Mouse (Mus musculus) layer of hippocampus, adult 8-10 months (tissue): ENCODE results near the gene Kif23. TPM values are rescaled to one million over a fixed set of nuclear protein-coding genes. Genes with fewer than 3 reads are reported as not detected.

Source experiments
- DNase-seq, 2 experiments: peaks; one replicate each; pipeline ENCODE4 v3.0.0; 2022; ENCODE audit warnings: low spot score in 2 of 2
- total RNA-seq, 4 experiments: library from RNA; stranded (reverse); gene quantifications; 2 replicates each; pipeline ENCODE4 v1.2.4; 2022

The Kif23 gene
- total RNA-seq, 4 experiments from 2014 or later = 0.91 to 2.7 (median 1.9) TPM

DNA sequence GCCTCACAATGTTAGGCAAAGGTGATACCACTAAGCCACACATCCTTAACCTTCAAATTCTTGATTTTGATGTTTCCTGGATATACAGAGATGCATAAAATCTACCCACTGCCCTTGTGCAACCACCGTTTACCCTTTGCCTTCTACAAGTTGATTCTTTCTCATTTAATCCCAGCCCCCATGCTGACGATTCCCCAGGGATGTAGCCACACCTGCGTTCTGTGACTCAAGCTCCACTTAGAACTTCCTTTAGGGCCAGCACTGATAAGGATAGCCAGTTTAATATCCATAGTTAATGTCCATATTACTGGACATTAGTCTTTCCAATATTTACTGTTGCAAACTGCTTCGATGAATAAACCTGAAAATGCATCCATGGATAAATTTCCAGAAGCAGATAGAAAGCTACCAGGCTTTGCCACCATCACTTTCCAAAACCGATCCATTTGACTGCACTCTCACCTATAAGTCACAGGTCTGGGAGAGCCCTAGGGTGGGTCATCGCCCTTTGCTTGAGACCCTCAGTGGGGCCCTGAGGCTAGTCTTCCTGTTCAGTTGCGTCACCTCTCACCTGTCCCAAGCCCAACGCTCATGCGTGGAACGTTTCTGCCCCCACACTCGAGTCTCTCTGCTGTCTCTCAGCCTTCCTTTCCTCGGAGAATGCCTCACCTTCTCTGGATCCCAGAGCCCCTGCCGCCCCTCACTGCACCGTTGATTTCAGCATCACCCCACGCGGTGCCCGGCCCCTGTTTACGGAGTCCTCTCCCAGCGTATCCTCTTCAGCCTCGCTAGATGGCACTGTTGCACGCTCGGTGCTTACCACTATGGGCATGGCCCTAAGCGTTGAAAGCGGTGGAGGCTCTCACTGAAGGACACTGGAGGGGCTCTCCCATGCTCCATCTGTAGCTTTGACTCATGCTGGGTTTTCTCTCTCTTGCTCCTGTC is 1.1 kb upstream of the Kif23 start:
- peak in 1 of 2 experiments; percentile 58 for DNase-seq

DNA sequence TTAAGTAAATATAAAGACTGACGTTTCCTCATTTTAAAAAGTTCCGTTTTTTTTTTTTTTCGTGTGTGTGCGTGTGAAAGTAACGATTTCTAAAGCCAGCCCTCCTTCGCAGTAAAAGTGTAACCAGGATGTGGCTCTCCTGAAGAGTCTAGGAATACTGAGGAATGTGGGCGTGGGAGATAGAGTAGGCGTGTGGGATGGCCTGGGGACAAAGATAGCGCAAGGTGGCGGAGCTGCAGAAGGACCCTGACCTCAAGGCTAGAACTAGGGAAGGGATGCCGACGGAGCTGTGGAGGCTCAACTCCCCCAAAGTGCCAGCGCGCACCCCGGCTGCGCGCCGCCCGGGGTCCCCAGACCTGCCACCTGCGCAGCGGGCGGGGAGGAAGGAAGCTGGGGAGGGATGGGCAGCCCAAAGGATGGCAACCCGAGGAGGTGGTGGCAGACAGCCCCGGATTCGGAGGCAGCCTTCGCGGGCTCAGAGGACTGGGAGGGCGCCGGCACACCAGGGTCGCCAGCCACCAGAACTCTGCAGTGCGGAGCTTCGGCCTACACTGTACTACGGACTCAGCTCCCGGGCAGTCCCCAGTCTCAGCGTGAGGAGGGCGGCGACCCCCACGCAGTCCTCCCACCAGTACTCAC is 482 bp downstream of the Kif23 start:
- DNase-seq = no peak

DNA sequence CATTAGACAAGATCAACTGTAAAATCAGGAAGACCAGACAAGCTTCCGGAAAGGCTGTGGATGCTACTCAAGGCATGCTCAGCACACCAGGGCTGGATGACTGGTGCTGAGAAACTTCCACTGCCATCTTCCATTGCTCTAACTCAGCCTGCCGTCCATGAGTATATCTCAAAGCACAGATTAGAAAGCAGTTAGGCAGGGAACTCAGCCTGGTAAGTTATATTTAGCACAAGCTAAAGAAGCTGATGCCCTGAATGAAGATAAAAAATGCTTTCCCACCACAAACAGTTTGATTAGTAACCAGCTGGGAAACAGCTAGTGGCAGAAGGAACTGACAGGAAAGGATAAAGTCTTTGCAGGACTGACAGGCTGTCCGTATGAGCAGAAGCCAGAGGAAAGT is 5.5 kb downstream of the Kif23 start:
- no peak for DNase-seq

DNA sequence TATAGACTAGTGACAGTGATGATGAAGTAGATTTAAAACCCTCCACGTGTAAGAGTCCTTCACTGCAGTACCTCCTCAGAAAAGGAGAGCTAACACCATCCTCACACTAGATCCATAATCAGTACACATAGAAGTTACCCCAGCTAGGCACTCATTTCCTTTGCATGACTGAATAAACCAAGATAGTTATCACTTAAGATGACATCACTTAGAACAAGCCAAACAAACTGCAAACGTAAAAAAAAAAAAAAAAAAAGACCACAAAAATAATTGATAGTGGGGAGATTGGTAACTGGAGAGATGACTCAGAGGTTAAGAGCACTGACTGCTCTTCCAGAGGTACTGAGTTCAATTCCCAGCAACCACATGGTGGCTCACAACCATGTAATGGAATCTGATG is 13.2 kb downstream of the Kif23 start:
- DNase-seq = no peak

DNA sequence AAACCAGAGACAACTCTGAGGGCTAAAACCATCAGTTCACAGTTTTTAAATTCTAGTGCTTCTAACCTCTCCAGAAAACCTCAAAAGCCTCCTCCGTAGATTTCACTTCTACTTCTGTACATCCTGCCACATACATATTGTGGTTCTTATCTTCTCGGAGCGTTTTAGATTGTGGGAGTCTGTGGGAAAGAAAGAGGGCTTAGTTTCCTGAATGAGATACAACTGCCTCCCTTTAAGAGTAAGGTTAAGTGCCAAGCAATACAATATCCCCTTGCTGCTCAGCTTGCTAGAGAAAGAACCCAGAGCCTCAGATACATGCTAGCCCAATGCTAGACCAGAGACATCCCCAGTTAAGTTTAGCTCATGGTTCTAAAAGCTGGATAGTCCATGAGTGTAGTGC is 14.6 kb downstream of the Kif23 start:
- DNase-seq = no peak

DNA sequence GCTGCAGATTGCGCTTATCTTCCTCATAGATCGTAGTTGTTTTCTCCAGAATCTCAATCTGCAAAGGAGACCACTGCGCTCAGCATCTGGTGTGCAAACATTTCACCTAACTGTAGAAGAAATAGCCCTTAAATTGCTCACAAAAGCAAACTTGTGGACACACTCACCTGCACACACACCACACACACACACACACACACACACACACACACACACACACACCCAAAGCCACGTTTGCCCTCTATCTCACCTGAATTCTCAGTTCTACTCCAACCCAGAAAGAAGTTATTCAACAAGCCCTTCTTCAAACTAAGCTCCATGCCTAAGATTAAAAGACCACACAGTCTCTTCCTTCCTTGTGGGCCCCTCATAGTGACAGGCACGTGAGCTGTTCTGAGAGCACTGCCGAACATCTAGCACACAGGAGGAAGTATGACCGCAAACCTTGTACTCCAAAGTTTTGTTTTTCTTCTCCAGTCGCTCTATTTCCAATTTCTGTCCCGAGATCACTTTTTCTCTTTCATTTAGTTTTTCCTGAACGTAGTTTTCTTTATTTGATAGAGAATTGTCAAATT is 21.4 kb downstream of the Kif23 start:
- no peak for DNase-seq

DNA sequence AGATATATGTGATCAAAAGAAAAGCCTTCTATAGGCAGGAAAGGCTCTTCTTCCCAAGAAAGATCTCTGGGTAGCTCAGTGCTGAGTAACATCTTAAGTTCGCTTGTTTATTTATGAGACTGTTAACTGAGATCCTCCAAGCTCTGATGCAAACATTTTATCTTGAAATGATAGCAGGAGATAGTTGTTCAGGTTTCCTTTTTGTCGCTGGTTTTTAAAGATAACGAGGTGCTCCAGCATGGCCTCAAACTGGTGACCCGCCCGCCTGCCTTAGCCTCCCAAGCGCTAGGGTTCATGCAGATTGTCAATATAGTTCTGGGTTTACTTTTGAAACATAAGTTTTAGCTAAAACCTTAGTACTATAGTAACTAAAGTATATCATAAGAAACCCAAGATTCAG is 26.2 kb downstream of the Kif23 start:
- no peak for DNase-seq

DNA sequence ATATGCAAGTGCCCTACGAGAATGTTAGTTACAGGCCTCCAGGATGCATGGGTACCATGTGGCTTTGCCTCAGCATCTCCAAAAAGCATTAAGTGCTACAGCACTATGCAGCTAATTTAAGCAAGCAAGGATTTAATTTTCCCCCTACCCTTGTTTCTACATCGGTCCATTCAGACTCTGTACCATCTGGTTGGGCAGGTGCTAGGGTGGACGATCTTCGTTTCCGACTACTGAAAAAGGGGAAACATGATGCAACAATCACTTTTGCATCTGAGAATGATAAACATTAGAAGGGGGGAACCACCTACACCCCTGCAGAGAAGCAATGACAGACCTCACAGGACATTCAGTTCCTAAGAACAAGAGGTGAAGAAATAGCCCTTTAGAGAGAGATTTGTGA is 27.1 kb downstream of the Kif23 start:
- no peak for DNase-seq

DNA sequence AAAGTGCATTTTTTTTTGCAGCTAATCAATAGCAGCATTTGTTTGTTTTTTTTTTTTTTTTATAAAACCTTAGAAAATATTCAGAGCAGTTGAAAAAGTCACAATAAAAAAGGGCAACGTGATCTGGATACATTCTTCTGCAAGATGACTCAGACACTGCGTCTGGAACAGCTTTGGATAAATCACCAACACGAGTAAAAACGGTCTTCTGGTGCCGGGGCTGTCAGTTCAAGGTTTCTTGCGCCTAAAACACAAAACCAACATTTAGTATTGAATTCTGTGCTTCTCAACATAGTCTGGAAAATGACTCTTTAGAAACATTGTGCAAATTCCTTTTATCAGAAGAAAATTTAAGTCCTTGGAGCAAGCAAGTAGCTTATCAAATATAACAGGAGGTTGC is 29.1 kb downstream of the Kif23 start:
- no peak for DNase-seq

DNA sequence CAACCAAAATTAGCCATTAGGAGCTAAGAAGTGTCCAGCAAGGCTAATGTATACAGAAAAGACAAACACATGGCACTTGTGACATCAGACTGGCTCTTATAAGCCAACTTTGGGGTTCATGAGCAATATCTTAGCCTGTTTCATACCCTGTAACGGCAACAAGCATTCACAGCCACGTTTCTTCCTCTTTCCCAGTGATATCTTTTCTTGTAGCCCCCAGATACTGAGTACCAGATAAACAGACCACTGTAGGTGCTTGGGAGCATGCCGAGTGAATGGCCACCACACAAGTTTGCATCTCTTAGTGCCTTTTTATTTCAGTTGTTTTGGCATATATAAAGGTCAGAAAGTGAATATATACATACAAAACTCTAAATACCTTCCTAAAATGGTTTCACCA is 29.6 kb downstream of the Kif23 start:
- DNase-seq = no peak

DNA sequence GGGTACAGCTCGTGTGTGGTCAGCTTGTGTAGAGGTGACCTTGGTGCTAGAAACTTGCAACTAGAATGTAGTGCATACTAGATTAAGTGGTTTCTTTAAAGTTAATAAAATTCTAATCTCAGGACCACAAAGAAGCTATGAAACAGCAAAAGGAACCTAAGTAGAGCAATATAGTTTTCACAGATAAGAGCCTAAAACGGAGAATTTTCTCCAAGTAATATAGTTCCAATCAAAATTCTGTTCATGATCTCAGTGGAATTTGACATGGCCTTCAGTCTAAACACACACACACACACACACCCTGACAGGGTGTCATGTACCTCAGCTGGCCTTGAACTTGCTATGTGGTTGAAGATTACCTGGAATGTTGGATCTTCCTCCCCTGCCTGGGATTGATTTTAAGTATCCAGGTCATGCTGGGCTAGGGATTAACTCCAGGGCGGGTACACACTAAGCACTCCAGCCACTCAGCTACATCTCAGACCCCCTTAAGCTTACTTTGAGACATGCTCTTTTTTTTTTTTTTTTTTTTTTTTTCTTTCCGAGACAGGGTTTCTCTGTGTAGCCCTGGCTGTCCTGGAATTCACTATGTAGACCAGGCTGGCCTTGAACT is 31.1 kb downstream of the Kif23 start:
- DNase-seq = no peak

DNA sequence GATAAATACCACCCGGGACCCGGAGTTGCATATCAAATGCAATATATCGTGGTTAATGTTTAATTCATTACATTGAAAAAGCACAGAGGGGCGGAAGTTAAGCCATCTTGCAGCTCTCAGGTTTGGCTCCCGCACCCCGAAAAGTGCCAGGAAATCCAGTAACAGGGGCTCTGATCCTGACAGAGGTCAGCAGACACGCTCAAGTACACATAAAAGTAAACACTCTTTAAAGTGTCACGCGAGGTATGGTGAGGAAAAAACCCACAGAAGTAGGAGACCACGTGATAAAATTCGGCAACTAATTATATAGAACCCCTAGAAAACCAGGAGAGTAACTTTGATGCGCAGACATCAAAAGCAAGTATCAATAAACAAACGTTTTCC is 31.7 kb downstream of the Kif23 start:
- DNase-seq = no peak

DNA sequence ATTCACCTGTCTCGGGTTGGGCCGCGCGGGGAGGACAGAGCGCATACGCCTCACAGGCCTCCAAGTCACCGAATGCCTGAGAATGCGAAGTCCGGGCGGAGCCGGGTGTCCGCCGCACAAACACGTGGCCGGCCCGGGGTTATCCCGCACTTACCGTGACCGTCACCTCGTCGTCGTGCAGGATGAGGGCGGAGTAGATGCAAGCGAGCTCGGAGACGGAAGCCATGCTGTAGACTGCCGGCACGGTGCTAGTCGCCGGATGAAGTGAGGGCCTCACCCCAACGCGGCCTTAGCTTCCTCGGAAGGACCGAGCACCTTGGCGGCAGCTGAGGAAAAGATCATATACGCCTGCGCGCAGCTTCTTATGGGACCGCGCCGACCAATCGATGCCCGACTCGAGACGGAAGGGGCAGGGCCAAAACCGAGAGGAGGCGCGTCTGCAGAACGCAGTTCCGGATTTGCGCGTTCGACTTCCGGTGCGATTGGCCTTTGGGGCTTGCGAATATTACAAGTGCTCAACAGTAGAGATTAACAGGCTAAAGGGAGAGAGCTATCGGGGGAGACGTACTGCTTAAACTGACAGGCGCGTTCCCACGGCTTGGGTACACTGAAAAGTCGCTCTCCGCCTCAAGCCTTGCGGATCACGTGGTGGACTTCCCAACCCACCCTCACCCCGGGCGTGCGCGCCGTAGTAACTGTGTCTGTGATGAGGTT is 32.2 kb downstream of the Kif23 start, which contains the start of gene Rplp1:
TSS of gene Rplp1 (minus strand) at position 340 of the 714 bp plus-strand sequence.
- peak; percentile 96 to 97 for DNase-seq

DNA sequence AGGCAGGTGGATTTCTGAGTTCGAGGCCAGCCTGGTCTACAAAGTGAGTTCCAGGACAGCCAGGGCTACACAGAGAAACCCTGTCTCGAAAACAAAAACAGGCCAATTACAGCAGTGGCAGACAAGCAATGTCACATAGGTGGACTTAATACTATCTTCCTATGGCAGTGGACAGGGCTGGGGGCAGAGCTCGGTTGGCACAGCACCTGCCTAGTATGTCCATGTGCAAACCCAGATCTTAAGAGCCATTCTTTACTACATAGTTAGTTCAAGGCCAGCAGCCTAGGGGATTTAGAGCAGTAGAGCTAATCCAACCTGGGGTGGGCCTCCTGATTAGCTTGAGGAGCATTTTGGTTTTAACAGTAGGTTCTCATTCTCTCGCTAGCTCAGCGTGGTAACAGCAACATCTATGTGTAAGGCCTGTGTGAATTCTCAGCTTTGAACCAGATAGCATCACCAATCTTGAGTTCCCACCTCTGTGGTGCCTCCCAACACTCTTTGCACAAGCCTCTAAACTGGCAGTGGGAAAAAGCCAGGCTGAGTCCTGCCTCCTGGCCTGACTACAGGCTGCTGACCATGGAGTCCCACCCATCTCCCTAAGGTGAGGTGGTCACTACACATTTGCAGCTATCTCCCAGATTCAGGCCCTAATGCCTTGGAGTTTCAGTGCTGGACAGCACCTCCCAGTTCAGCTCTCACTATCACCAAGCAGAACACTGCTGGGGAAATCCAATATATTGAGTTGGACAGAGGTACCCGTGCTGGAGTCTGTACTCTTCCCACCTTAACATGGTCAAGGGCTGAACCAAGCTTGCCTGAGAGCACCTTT is 35.1 kb downstream of the Kif23 start:
- no peak for DNase-seq

DNA sequence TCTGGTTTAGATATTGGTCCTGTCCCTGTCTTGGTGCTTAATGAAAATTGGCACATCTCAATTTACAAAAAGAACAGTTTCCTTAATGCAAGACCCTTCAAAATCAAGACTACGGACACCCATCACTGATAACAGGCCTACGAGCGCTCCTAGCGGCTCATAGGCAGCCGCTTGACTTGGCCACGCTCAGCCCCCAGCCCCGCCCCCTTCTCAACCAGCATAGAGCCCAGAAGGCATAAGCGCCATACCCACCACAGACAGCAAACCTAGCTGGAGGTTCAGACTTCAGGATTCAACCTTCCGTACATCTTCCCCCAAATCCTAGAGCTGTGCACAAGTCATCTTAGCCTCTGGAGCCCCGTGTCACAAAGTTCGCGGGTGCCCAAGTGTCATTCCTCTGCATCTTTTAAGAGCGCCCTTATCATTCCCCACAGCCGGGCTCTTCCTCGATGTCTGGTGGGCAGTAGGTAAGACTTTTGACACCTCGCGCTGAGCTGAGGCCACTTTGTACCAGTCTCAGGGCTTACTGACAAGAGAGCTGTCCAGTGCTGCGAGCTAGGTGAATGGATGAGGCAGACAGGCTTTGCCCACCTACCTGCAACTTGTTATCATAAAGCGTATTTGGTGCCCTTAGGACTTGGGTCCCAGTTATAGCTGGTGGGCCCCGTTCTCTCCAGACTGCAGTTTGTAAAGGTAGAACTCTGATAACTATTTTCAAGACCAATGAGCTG is 35.9 kb downstream of the Kif23 start:
- no peak for DNase-seq

DNA sequence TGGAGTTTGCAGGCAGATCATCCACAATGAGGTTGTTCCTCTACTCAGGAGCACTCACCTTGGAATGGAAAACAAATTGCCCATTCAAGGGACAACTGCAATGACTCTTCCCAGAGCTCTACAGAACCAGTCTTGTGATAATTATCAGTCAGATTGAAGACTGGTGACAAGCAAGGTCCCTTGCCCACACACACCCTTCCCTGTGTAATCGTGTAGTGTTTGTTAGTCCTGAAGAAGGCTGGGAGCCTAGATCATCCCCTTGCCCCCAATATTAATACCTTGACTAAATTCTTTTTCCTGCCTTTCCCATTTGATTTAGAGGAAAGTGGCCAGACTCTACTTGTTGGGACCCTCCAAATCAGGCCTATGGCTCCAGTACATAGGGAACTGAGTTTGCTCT is 36.9 kb downstream of the Kif23 start:
- no peak for DNase-seq

DNA sequence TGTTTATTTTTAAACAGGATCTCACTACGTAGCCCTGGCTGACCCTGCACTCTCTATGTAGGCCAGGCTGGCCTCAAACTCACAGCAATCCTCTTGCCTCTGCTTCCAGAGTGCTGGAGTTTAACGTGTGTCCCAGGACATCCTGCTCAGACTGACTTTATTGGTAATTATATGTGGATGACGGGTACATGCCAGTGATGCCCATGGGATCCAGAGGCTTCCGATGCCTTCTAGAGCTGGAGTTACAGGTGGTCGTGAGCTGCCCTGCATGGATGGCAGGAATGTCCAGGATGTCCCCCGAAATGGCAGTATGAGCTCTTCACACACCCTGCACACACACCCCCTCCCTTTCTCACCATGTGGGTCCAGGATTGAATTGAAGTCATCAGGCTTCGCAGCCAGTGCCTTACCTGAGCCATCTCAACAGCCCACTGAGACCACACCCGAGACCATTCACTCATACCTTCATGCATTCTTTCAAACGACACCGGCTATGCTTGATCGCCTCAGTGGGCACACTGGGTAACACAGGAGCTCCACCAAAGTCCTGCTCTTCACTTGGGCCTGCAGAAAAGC is 37.7 kb downstream of the Kif23 start:
- DNase-seq = no peak

DNA sequence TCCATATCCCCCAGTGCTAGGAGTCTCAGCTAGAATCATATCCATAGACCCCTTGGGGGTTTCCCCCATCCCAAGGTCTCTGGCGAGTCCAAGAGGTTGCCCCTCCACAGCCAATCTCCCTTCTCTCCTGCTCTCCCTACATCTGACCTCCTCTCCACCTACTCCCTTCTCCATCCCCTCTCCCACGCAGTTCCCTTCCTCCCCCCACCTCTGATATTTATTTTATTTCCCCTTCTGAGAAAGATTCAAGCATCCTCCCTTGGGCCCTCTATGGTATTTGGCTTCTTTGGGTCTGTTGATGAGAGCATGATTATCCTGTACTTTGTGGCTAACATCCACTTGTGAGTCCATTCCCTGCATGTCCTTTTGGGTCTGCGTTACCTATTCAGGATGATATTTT is 38.2 kb downstream of the Kif23 start:
- no peak for DNase-seq

DNA sequence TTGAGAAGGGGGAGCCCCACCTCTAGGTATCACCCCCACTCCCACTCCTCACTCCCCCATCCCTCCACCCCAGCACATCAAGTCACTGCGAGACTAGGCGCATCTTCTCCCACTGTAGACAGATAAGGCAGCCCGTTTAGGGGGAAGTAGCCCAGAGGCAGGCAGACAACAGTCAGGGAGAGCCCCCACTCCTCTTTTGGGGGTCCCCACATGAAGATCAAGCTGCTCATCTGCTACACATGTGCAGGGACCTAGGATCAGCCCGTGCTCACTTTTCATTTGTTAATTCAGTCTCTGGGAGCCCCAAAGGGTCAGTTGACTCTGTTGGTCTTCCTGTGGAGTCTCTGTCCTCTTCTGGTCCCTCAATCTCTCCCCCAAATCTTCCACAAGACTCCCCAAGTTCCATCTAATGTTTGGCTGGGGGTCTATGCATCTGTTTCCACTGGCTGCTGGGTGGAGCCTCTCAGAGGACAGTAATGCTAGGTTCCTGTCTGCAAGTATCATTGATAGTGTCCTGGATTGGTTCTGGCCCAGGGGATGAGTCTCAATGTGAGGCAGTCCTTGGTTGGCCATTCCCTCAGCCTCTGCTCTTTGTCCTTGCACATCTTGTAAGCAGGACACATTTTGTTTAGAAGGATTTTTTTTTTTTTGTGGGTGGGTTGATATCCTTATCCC is 38.8 kb downstream of the Kif23 start:
- no peak for DNase-seq
